Mouse (Mus musculus) adrenal gland, adult (tissue): ENCODE measurements around the gene Fbxl17.

ENCODE experiments used
- DNase-seq, 2 experiments: peaks; one replicate each; pipeline ENCODE4 v3.0.0; 2022 to 2023; ENCODE audit warnings: low spot score in 1 of 2; ENCODE audit not compliant: inconsistent age in 2 of 2

Gene Fbxl17

DNA sequence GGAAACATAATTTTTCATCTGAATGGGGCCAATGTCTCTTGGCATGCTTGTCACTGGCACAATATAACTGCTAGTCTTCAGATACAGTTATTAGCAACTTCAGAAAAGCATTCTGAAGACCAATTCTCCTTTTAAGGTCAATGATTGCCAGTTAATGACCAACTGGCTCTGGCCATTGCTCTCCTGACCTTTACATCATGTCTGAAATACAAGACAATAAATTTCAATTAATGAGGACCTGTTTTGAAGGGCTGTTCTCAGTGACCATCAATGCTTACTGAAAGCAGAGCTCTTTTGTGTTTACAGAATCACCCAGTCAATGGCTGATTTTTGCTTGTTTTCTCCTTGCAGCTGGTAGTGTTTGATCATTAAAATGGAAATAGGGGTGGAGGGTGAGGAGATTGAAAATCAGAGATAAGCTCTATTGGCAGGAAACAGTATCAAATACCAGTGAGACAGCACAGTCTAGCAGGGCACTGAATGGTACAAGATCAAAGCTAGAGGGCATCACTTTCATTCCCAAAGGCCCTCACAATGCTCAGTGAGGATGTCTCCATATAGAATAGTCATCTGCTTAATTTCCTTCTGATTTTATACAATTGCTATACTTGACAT is 95.9 kb downstream of the Fbxl17 start:
- DNase-seq: no peak

DNA sequence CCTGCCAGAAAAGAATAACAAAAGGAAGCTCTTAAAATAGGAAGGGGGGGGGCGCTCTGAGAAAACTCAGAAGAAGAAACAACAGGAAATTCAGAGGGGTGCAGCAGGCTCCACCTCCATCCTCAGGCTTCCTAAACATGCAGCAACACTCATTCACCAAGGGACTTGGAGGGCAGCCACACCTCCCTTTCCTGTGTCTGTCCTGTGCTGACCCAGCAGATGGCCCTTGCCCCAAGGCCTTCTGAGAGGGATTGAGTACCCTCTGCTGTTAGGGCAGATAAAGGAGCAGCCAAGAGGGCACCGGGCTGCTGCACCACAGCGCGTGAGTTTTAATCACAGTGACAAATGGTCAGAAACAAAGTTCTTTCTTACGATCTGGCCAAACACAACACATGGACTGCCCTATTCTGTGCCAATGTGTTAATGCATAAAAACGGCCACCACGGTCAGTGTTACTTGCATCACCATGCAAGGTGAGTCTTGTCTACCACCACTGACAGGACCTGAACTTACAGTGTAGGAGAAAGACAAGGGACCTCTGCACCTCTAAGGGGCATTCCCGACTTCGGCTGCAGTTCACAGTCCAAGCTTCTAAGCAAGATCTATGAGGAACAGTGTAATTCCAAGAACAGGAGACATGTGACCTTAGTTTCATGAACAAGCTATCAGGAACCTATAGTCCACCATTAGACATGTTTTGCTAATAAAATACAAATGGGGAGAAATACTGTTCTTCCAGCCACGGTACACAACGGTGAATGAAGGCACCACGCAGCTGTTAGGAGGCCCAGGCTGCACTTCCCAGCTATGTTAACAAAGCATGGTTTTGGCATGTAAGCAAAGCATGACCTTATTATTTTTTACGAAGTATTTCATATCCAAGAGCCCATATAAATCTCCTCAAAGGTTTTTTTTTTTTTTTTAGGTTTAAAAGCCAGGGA is 96.8 kb downstream of the Fbxl17 start:
- DNase-seq: peak in 1 of 2 experiments; percentile 56

DNA sequence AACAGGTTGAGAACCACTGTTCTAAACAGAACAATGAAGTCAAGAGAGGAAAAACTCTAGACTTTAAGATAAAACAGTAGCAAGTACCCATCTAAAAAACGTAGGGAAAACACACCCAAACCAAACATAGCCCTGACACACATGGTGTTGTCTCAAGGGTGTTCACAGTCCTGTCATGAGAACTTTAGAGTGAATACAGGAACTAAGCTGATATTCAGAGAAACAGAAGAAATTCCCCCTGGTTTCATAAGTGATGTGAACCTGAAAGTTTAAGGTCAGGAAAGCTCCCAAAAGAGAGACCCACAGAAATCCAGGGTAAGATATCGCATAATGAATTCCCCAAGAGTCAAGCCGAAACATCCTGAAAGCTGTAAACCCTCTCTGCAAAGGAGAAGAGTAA is 97.6 kb downstream of the Fbxl17 start:
- no peak for DNase-seq

DNA sequence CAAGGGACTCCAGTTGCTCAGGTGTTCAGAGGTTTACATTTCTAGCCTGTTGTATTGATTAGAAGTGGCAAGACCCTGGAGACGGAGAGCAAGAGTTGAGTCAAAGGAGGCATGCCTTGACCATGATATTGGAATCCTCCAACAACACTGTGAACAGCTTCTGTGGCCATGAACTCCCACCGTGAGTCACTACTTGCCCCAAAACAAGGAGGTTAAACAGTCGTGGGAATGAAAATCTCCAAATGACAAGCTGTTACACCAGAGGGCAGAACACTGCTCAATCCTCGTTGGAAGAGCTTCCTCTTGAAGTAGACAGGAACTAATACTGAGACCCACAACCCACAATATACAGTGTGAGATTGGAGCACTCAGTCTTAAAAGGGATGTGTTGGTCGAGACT is 99.2 kb downstream of the Fbxl17 start:
- peak in 1 of 2 experiments; percentile 57 for DNase-seq

GRCm38 (mm10) chr17:63399816-63400215 is 100.0 kb downstream of the Fbxl17 start:
- DNase-seq: no peak

- DNase-seq: no peak
Measured at GRCm38 (mm10) chr17:63391506-63391905, 108.3 kb downstream of the Fbxl17 start.

DNA sequence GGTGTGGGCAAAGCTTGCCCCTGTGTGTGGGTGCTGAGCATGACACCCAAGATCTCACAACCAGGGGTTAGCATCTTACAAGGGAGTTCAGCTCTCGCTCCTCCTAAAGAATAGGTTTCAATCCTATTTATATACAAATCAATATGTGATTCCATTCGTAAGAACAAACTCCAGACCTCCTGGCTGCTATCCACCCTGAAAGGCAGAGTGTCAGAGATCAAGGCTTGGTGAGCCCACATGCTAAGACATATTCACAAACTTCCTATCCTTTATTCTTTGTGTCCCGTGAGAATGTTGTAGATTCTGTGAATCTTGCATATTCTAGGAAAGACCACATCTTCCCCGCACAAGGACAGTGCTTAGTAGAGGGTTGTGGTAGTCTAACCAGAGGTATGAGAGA is 108.9 kb downstream of the Fbxl17 start:
- no peak for DNase-seq

DNA sequence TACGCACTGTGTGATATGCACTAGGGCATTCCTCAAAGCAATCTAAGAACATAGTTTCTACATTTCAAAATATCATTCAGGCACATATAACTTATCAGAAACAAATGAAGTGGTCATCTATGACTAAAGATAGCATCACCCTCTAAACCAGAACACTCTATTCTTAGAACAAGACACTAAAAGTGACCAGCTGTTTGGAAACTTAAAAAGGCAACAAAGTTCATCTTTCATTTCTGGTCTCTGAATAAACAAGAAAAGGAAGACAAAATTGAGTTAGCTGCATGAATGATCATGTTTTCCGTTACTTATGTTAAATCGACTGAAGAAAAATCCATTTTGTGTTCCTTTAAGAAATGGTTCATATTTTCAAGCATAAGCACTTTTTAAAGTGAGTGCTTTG is 128.8 kb downstream of the Fbxl17 start:
- no peak for DNase-seq

DNA sequence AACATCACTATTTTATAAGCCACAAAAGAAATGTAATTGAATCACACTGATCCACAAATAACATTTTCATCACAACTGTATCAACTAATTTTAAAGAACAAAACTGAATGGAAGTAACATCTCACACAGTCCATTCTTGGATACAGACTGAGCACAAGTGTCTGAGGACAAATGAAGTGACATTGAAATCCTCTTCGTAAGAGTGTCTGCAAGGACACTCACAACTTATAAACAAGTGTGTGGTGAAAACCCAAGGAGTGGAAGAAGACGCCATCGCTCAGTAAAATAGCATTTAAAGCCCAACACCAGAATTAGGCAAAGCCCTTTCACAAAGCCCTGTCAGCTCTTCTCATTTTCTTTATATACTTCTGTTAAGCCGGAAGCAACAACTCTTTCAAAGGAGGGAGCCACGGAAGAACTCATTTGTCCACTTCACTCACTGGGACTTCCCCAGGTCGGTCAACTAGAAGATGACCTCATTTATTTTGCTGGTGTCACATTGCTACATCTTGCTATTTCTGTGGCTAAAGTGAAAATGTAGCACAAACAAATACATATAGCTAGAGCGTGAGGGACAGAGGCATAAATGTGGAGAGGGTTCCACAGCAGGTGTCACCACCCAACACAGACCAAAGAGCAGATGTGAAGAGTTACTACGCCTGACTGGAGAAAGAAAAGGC is 130.0 kb downstream of the Fbxl17 start:
- DNase-seq: peak in 1 of 2 experiments; percentile 65

DNA sequence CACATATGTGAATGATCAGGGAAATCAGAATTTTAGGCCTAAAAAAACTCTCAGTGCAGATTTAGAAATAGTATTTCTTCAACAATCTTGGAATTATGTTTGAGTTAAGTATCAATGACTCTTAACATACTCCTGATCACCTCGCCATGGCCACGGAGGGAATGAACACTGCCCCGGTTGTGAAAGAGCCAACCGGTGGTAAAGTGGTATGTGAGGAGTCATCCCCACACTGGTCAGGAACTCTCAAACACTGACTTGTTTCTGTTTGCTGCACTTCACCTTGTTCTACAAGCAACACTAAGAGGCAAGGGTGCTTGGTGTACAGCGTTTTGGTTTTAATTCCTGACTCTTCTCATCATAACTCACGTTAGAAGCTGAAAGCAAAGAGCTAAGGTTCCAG is 132.3 kb downstream of the Fbxl17 start:
- no peak for DNase-seq

- DNase-seq: no peak
Measured at GRCm38 (mm10) chr17:63366045-63366444, 133.8 kb downstream of the Fbxl17 start.

- no peak for DNase-seq
Measured at GRCm38 (mm10) chr17:63364605-63365004, 135.2 kb downstream of the Fbxl17 start.

DNA sequence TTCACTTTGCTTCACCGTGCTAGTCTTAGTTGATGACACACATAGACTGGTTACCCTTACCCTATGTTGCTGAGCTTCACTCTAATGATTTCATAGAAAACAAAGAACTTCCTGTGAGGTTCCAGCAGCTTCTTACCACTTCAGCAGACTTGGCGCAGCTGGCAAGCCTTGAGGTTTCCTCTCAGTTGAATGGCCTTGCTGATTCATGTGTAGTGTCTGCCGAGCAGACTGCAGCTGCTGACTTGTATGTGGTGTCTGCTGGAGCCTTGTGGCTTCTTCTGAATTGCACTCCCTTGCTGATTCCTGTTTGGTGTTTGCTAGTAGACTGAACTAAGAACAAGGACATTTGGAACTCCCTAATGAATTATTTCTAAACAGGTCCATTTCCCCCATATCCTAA is 137.6 kb downstream of the Fbxl17 start:
- DNase-seq: peak in 1 of 2 experiments; percentile 66

- DNase-seq: no peak
Measured at GRCm38 (mm10) chr17:63361679-63362078, 138.1 kb downstream of the Fbxl17 start.

GRCm38 (mm10) chr17:63358837-63359236 is 141.0 kb downstream of the Fbxl17 start:
- DNase-seq: no peak

GRCm38 (mm10) chr17:63356202-63356601 is 143.6 kb downstream of the Fbxl17 start:
- DNase-seq: no peak

- DNase-seq: no peak
Measured at GRCm38 (mm10) chr17:63352634-63353195, 147.1 kb downstream of the Fbxl17 start.

GRCm38 (mm10) chr17:63351682-63352081 is 148.1 kb downstream of the Fbxl17 start:
- no peak for DNase-seq

DNA sequence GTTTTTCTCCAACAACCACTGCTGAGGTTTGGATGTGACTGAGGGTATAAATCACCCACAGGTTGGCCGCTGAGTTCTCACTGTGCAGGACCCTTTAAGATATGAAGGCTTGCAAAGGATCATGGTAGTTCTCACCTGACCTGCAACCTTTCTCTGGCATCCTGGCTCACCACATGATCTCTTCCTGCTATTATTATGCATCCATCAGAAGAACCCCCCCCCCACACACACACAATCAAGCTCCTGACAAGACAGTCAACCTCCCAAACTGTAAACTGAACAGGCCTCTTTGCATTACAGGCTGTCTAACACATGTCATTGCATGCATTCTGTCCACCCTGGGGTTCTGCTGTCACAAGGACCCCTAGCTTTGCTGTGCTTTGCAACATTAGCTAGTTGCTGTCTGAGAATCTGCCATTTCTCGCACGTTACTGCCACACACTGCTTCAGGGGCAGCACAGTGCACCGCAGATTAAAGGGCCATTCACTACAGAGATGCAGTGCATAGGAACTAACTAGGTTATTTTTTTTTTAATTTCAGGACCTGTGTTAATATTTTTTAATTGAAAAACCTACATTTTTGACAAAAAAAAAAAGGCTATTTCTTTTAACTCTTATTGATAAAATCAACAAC is 148.8 kb downstream of the Fbxl17 start:
- no peak for DNase-seq

GRCm38 (mm10) chr17:63344101-63344500 is 155.7 kb downstream of the Fbxl17 start:
- no peak for DNase-seq

DNA sequence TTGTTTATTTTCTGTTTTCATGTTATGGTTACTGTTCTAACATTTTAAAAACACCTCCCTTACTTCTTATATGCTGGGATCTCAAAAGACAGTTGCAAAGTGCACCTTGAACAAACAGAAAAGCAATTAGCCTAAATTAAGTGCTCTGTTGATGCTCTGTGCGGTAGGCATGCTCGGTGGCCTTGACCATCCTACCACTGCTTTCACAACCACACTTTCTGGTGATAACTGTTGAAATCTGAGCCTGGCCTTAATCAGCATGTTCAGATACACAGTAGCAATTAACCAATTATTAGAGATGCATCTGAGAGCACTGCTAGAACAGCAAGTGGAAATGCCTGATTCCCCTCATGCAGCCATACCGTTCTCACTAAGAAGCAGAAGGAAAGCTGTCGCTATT is 156.7 kb downstream of the Fbxl17 start:
- DNase-seq: no peak
